Mouse (Mus musculus) lung, postnatal 36 days (tissue): ENCODE data around the gene Pccb.
A peak's percentile ranks its signal among the peaks of the same experiment; 100 is the strongest.

Experiments
- DNase-seq: peaks from one replicate; pipeline ENCODE4 v3.0.0; 2022; ENCODE audit warnings: mixed read lengths

The Pccb gene

DNA sequence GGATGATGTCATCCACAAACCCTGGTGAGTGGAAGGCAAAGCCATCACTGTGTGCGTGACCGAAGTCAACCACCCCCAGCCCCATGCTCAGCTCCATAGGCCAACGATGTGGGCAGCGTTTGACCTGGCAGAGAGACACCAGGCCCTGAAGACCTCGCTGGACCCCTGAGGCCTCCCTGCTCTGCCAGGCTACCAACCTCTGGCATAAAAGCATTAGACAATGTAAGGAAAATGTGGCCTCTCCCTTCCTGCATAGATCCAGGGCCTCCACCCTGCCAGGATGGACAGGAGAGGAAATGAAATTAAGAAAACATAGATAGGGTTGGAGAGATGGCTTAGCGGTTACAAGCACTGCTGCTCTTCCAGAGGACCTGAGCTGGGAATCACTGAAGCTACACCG, 51.9 kb downstream of the Pccb start:
- DNase-seq: no peak

DNA sequence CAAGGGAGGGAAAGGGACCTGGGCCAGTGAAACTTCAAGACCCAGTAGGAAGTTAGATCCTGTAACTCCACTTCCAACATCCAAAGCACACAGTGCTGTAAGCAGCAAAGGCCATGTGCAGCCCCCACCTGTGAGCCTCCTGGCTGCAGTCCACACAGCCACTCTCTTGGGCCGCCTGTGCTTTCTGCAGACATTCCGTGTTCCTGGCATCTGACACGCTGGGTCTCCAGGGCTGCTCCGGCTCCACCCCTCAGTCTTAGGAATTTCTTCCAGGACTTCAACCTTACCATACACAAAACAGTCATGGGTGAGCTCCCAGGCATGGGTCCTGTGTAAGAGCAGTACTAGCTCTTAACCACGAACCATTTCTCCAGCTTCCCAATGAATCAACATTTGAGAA, 55.4 kb downstream of the Pccb start:
- DNase-seq: no peak

DNA sequence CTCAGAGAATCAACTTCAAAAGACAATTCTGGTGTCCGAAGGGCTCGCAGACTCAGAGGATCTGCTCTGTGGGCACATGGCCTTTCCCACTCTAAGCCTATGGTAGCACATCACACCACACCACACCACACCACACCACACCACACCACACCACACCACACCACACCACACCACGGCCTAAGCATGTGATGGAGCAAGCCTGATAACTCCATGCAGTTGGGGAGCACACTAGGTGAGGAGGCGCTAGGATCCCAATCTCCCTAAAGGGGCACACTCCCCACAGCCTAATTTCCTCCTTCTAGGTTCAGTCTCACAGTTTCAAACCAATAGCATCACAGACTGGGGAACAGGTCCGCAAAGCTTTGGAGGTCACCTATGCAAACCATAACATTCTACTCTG, 56.0 kb downstream of the Pccb start:
- no peak for DNase-seq

DNA sequence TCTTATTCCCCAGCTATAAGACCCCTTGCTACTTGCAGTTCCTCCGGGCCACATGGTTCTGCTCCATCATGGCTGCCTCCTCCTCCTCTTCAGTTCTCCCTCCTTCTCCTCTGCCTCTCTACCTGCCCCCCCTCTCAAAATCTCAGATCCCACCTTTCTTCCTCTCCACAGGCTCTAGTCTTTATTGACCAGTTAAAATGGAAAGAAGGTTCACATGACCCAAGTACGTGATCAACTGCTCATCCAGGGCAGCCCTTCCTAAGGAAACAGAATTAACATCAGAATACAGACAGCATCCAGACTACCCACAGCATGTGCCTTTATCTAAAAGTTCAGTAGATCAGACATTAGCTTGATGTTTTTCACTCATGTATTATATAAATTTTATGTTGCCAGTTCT, 65.2 kb downstream of the Pccb start:
- no peak for DNase-seq

DNA sequence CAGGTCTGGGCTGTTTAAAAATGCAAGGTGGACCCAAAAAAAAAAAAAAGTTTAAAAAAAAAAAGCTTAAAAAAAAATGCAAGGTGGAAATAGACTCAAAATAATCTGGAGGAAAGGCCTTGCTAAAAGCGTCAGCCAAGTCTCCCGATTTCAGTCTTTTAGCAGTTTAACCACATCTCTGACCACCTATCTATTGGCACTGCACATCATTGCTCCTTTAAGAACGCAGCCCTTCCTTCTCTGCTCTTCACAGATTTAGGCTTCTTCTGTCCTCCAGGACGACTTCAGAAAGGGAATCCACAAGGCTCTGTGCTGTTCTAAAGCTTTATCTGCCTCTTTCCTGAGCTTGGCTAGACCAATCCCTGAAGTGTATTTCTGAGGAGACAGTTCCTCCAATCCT, 70.6 kb downstream of the Pccb start:
- no peak for DNase-seq

DNA sequence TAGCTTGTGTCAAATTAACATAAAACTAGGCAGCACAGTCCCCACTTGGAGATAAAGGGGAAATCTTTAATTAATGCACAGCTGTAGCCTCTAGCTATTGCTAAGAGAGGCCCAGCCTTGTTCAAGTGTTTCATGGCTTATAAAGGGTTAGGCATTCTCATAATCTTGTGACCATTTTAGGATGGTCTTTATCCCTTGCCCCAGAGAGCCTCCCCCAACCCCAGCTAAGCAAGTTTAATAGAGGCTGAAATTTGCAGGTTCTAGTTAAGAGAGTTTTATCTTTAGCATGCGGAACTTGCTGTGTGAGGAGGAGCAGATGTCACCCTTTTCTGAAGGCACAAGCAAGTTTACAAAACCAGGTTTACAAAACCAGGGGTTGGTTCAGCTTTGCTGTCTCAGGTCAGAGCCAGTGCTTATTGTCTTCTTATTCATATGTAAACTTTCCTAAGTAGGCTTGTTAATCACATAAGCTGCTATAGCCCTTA, 71.2 kb downstream of the Pccb start:
- no peak for DNase-seq

DNA sequence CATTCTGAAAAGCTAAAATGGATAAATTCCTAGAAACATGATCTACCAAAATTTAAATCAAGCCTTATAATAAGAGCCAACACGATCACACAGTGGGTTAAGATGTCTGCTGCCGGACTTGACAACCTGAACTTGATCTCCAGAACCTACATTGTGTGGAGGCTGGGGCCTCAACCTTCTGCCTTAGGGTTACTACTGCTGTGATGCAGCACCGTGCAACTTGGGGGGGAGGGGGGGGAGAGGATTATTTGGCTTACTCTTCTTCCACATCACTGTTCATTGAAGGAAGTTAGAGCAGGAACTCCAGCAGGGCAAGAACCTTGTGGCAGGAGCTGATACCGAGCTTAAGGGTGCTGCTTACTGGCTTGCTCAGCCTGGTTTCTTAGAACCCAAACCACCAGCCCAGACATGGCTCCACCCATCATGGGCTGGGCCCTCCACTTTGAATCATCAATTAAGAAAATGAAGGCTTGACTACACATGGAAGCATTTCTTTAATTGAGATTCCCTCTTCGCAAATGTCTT, 71.7 kb downstream of the Pccb start:
- no peak for DNase-seq

DNA sequence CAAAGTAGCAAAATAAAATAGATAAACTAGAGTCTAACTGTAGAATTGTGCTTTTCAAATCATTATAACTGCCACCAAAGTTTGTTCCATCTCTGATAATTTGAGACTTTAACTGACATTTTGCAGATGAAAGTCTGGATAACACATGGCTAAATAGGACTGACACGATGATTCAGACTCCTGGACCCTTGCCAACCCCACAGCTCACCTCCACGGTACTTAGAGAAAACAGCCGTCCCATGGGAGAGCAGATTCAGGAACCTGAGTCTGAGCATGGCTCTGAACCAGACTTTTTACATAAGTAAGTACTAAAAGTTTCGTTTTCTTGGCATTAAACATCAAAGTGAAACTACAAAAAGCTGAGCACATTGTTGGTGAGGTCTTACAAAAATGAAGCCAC, 83.2 kb downstream of the Pccb start:
- DNase-seq: peak; percentile 38

DNA sequence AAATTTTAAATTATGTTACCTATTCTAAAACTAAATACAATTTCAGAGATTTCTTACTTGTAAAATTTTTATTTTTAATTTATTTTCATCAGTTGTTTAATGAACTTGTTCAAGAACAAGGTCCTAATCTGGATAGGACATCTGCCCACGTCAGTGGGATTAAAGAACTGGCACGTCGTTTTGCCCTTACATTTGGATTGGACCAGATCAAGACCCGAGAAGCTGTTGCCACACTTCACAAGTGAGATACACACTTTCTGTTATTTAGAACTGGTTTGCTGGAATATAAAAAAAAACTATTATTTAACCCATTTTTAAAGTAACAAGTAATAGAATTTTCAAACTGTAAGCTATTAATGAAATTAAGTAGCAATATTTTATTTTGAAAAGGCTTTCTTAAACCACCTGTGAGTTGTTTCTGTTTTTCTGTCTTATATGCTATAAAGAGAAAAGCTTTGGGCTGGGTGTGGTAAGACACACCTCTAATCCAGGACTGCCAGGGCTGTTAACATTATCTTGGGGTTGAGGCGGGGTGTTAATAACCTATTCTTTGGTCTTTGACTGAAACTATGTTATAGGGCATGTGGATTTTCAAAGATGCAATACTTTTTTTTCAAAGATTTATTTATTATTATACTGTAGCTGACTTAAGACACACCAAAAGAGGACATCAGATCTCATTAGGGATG, 89.9 kb downstream of the Pccb start:
- no peak for DNase-seq

DNA sequence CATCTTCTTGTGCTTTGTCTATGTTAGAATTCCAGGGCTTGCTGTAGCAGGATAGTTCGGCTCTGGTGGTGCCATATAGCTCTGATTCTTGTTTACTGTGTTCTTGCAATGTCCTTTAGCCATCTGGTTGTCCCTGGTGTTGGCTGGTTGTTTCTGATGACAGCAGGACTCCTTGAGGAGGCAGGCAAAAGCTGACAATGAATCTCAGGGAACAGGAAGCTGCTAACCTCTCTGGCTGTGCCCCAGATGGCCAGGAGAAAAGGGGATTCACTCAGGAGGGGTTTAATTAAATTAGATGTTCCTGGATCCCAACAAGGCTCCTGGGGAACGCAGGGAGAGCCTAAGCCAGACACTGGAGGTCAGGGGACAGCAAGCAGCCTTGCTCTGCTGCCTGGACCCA, 92.7 kb downstream of the Pccb start:
- no peak for DNase-seq
